Mouse (Mus musculus): ENCODE measurements around the gene Hoxc10.

Hoxc10 gene

GRCm38 (mm10) chr15:102945185-102946077, 21.2 kb upstream of the Hoxc10 start:
- DNase-seq (ENCODE audit: low spot score in 2 of 2), result no peak

DNA sequence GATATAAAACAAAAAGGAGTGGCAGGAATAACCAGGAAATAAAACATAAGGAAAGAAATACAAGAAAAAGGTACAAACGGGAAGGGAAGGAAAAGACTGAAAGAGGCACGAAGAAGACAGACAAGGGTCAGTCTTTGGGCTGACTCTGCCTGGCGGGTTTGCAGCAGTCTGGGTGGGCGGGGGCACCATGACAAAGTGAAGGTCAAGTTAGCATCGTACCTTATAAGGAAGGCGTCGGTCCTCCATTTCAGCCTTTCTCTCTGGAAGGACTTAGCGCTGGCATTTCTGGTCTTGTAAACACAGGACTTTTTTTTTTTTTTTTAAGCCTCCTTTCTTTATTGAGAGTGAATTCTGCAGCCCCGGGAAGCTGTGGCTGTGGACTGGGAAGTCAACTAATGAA, 19.3 kb upstream of the Hoxc10 start:
- no peak for DNase-seq (ENCODE audit: low spot score in 2 of 2)

GRCm38 (mm10) chr15:102948842-102949241, 17.8 kb upstream of the Hoxc10 start:
- DNase-seq (ENCODE audit: low spot score in 2 of 2), result no peak

- DNase-seq (ENCODE audit: low spot score in 2 of 2), result no peak
Observed at GRCm38 (mm10) chr15:102949696-102950095, 16.9 kb upstream of the Hoxc10 start.

- DNase-seq (ENCODE audit: low spot score in 2 of 2), result no peak
Observed at GRCm38 (mm10) chr15:102950877-102951276, 15.7 kb upstream of the Hoxc10 start.

- DNase-seq (ENCODE audit: low spot score in 2 of 2), result no peak
Observed at GRCm38 (mm10) chr15:102953561-102953960, 13.0 kb upstream of the Hoxc10 start.

DNA sequence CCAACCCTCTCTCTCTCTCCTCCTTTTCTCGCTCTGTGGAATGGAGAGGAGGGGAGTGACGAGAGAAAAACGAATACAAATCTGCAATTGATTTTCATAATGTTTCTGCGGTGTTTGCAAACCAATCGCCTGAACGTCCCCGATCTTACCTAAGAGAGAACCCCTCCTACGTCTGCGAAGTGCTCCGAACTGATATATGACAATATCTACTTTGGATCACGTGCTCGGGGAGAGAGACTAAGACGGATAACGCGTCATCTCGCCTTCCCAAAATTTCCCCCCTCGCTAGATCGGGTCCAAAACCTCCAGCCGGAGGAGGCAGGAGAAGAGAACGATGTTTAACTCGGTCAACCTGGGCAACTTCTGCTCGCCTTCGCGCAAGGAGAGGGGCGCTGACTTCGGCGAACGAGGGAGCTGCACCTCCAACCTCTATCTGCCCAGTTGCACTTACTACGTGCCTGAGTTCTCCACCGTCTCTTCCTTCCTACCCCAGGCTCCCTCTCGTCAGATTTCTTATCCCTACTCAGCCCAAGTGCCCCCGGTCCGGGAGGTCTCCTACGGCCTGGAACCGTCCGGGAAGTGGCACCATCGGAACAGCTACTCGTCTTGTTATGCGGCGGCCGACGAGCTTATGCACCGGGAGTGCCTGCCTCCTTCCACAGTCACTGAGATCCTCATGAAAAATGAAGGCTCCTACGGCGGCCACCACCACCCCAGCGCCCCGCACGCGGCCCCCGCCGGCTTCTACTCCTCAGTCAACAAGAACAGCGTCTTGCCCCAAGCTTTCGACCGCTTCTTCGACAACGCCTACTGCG, 12.2 kb upstream of the Hoxc10 start, which contains the start of gene Hoxc11:
Gene Hoxc11 (plus strand): TSS at position 236 of the 815 bp plus-strand sequence.
- no peak for DNase-seq (ENCODE audit: low spot score in 2 of 2)

GRCm38 (mm10) chr15:102955007-102955382, 11.6 kb upstream of the Hoxc10 start:
- no peak for DNase-seq (ENCODE audit: low spot score in 2 of 2)

DNA sequence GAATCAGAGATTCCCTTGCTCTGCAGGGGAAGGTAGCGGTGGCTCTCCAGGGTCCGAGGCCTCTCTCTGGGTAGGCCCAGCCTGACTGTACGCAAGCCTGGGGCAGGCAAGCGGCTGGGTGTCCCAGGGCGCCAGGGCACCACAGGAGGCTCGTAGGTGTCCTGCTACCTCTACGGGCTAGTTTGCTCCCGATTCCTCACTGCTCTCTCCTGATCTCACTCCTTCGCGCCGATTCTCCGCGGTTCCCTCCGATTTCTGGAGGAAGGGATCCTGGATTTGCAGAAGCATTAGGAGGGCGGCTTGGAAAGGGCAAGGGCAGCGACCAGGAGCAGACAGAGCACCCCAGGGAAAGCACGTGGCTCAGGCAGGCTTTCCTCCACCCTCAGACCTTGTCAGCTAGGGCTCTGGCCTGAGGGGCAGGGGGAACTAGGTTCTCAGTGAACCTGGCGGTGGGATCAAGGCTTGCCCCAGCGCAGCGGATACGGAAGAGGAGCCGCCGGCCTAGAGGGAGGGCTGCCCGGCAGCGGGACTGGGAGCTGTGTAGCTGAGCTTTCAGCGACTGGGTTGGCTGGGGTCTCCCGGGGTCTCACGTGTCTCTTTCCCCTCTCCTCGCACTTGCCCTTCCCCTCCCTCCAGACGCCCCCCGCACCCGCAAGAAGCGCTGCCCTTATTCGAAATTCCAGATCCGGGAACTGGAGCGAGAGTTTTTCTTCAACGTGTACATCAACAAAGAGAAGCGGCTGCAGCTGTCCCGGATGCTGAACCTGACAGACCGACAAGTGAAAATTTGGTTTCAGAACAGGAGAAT, 10.6 kb upstream of the Hoxc10 start:
- DNase-seq (ENCODE audit: low spot score in 2 of 2), result no peak

DNA sequence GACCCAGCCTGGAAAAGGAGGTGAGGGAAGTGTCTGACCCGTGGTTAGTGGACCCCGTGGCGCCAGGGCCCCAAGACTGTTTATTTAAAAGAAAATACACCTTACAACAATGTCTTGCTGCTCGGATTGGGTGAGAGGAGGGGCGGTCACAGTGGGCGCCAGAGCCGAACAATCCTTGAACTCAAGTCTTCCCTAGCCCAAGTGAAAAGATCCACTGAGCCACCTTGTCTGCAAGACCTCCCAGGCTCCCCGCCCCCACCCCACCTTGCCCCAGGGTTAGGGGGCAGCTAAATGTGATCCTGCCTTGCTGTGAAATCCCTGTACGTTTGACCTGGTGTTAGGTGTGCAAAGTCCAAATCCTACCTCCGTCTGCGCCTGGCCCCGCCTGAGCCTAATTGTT, 9.7 kb upstream of the Hoxc10 start:
- DNase-seq (ENCODE audit: low spot score in 2 of 2), result no peak

- no peak for DNase-seq (ENCODE audit: low spot score in 2 of 2)
Observed at GRCm38 (mm10) chr15:102959663-102960191, 6.9 kb upstream of the Hoxc10 start.

DNA sequence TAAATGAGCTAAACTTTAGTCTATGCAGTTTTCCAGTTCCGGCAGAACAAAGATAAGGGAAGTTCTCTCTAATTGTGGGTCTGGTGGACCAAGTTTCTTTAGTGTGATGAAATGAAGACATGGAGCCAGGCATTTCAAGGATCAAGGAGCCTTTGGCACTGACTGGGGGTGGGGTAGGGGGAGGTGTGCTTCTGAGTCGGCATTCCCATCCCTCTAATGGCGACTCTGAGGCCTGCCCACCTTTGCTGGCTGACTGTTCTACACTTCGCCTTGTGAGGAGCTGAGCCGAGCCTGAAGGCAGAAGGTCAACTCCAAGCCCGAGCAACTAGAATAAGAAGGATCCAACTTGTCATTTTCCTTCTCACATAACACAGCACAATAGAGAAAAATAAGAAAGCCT, 4.9 kb upstream of the Hoxc10 start:
- DNase-seq (ENCODE audit: low spot score in 2 of 2), result no peak

- no peak for DNase-seq (ENCODE audit: low spot score in 2 of 2)
Observed at GRCm38 (mm10) chr15:102962492-102962891, 4.1 kb upstream of the Hoxc10 start.

DNA sequence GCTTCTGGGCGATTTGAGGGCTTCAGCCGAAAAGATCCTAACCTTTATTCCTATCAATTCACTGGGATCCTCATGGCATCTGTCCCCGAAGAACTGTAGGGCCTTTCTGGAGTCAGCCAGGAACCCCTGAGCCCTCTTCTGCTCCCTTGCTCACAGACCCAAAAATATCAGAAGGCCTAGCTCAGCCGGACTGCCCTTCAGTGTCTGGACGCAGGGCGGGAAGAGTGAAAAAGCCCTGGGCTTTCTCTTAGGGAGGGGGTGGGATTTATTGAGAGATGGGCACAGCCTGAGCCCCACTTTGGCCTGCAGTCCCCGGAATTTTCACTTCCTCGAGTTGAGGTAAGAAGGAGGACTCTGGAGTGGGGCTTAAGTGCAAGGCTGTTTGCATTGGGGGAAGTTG, 3.3 kb upstream of the Hoxc10 start:
- DNase-seq (ENCODE audit: low spot score in 2 of 2), result no peak

DNA sequence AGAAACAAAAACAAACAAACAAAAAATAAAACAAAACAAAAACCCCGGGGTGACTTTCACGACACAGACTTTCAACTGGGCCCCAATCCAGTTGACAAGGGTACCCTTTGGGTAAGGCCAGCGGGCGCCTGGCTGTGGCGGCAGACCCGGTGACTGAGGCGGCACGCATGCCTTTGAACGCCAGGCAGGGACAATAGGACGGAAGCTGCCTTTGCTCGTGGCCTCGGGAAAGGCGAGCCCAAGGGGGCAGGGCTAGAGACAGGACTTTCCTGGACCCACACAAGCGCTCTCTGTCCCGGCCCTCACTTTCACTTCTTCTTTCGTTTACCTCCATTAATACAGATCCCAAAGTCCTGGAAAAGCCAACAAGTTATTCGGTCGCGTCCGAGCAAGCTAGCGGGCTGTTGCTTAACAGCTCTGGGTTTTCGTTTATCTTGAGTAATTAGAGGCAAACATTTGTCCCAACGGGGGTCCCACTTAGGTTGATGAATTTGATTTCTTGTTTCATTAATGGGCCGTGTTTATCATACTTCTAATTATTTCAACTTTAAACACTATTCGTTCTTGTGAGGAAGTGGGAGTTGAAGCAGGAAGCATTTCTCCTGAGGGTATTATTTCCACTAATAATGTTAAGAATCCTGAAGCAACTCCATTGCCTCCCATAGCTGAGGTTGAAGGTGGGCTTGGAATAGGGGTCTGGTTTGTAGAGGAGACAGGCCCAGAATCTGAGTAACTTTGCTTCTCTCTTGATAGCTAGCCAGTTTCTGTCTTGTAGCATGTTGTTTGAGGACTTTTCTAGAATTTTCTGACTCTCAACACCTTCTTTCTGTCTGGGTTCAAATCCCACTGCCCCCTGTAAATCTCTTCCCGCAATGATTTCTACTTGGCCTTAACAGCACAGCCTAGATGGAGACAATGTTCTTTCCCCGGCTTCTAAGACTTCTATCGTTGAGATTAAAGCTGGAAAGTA, 2.6 kb upstream of the Hoxc10 start:
- no peak for DNase-seq (ENCODE audit: low spot score in 2 of 2)

DNA sequence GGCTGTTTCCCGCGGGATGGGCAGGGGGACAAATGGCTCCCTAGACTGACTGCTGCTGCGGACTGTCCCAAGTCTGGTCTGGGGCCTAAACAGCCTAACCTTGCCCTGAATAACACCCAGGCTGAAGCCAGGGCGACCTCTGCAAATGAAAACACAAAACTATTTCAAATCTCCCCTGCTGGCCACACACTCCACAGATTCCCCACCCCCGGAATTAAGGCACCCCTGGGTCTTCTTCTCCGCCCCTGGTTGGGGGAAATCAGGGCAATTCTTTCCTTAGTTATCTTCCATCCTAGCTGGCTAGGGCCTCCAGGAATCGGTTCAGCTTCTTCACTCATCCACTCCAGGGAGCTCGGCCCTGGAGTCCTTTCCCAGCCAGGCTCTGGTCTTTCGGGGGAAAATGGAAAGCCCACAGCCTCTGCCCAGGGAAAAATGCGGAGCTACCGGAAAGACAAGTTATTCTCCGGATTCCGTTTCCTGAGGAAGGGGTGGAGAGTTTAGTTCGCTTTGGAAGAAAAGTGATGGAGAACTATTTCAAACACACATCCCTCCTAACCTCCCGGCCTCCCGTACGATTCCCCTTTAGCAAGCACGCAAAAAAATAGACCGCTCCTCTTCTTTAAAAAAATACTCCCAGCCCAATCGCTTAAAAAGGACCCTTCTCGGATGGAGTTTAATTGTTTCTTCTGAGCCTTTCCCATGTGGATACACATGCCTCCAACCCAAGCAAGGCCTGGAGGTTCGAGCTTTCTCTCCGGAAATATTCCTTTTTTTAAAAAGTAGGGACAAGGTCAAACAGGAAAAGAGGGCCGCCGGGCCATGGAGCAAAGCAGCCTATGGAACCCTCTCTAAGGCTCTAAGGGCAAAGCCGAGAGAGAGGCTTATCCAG, 1.3 kb upstream of the Hoxc10 start:
- no peak for DNase-seq (ENCODE audit: low spot score in 2 of 2)

DNA sequence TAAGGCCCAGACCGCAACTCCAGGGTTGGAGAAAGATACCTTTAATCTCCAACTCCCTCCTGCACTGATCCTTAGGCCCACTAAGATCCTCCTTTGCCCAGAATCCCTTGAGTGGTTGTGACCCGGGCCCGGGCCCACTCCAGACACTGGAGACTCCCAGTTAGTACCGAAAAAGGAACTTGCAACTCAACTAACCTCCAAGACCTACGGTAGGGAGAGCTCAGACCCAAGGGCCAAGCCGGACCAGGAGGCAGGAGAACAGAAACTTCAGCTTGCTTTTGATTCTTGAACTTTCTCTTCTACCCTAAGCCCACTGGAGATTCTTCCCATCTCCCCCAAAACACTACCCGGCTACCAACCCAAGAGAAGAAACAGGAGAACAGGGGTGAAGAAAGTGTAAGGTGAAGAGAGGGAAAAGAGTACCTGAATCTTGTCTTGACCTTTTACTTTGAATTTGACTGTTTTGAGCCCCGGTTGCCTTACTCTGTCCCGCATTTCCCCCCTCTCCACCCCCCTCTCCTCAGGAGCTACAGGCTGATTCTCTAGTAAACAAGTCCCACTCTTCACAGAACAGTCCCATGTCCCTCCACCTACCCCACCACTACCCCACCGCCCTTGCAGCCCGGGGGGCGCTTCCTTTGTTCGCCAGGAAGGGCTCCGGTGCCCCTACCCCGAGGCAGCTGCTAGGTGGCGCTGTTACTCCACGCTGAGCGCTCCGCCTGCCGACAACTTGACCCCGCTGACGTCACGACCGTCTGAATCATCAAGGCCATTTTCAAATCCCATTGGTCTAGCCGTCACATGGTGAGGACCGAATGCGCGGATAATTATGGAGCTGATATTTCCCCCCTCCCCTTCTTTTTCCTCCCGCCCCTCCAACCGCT, 462 bp upstream of the Hoxc10 start:
- DNase-seq (ENCODE audit: low spot score in 2 of 2), result no peak

DNA sequence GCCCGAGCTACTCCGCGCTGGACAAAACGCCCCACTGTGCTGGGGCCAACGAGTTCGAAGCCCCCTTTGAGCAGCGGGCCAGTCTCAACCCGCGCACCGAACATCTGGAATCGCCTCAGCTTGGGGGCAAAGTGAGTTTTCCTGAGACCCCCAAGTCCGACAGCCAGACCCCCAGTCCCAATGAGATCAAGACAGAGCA, 615 bp downstream of the Hoxc10 start, which contains the start of gene Hoxc5:
Gene Hoxc5 (plus strand): TSS at position 132 of the 199 bp plus-strand sequence.
- no peak for DNase-seq (ENCODE audit: low spot score in 2 of 2)
